Mouse (Mus musculus) heart, postnatal 25 days (tissue): ENCODE results near the gene Ttc32. TPM values are rescaled to one million over a fixed set of nuclear protein-coding genes. Genes with fewer than 3 reads are reported as not detected.
"Not testable (repeated sequence)": the region's sequence is repeated elsewhere in the genome, so short reads cannot be mapped to it uniquely, and the experiment has no call there.

Experiments used
- DNase-seq: peaks from one replicate; pipeline ENCODE4 v3.0.0; 2022; ENCODE audit warnings: low spot score
- intact Hi-C: fragments of 180-260 bp; cut with DNase I; formaldehyde crosslinking; loops from one replicate; pipeline ENCODE4 v1.15.1; 2025
- total RNA-seq, 2 experiments: library from RNA; stranded (reverse); gene quantifications; 2 replicates each; pipeline ENCODE4 v1.2.3; 2021

Ttc32 gene
- total RNA-seq: 10 to 100 TPM; 24.5 to 26.1 TPM

DNA sequence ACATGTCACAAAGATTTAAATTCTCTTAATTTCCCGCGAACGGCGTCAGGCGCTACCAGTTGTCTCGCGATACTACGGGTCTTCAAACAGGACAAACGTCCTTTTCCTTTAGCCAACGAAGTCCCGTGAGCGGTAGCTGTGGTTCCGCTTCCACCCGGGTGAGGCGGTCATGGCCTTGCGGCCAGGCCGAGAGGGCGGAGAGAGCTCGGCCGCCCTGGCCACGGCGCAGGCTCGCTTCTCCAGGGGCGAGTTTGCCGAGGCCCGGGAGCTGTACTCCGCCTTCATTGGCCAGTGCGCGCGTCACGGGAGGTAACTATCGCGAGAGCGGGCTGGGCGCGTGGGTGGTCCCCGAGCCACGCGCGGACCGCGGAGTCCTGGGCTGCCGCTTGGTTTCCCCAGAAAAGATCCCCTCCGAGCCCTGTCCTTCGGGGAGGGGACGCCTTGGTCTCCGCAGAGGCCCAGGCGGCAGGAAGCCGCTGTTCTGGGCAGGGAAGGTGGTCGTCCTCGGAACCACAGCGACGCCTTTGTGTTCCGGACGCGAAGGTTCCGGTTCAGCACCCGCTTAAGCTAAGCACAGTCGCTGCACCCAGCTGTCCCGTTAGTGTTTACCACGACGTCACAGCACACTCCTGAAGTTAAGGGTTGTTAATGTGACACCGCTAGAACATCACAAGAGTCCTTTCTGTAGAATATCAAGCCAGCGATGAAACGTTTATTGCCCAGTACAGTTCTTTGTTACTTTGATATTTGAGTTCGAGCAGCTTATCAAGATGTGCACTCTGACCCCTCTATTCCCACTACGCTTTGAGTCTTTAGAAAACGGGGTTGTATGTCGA, at the start of gene Ttc32:
TSS of gene Ttc32 (plus strand) at position 110 of the 836 bp plus-strand sequence.
- DNase-seq: peak; percentile 92
- intact Hi-C loops: loop anchor here (10.0 kb wide), 1 partner anchor 1365 kb away; the partner anchor contains the start of gene Rdh14

DNA sequence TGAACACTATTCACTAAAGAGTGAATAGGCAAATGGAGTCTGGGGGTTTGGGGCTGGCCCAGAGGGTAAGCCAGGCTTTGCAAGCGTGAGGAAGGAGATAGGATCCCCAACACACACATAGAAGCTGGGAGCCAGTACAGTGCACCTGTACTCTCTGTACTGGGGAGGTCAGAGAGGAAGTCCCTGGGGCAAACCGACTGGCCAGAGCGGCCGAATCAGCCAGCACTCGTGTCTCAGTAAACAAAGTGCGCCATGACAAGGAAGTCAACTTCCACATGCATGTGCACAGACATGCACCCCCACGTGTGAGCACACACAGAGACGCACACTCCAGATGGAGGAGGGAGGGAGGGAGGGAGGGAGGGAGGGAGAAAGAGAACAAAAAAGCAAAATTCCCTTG, 36.6 kb upstream of the Ttc32 start:
- intact Hi-C loops: no loop called here
- no peak for DNase-seq

DNA sequence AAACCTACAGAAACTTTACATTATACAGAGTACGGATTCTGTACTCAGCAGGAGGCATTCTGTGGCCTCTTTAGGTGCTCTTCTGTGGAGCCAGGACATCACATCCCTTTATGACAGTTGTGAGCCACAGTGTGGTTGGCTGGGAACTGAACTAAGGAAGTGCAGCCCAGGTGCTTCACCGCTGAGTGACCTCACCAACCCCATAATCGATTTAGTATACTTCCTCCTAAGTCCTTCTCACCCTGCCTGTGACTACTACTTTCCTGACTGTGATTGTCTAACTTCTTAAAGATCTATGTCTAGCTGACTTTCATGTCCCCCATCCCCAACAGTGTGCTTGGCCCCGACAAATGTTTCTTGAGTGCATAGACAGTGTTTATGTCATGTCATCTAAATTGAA, 31.5 kb upstream of the Ttc32 start:
- intact Hi-C loops: loop anchor here (1.0 kb wide), 1 partner anchor 108 kb away; no protein-coding TSS in a partner anchor
- DNase-seq: no peak

DNA sequence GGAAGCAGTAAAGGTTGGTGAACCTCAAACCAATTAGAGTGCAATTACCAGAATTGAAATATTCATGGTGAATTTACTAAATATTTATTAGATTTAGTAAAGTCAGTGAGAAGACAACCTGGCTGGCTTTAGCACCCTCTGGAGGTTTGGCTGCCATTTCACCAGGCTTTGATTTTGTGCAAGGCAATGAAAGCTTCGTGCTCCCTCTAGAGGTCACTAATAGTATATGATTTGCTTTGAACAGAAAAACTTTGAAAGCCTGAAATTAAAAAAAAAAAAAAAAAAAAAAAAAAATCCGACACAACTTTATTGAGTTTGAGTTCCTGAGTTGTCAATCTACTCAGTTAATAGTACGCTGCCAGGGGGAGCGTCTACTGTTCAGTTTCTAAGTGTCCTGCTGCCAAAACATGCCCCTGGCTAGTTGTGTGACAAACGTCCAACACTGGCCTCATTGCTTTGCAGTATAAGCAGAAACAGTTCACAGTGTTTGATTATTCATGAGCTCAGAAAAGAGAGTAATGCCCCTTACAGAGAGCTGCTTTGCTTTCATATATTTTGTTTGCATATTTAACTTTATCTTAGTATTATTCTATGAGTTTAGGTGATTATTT, 27.7 kb upstream of the Ttc32 start:
- DNase-seq: peak; percentile 24
- intact Hi-C loops: loop anchor here (1.0 to 10.0 kb wide), 4 partner anchors 113 to 361 kb away; no protein-coding TSS in a partner anchor

DNA sequence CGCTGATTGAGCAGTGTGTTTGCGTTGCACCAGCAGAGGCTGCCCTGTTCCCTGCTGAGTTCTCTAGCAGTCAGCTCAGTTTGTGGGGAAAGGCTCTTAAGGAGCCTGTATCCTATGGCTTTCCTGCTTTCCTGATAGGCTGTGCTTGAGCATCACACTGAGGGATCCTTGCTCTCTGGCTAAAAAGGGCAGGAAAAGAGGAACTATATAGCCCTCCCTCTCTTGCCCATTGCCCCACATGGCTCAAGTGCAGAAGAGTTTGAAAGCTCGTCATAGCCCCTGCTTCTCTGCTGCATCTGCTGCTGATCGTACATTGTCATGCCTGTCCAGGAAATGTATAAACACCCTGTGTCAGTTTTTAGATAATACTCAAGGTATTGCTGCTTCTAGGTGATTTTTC, 22.7 kb upstream of the Ttc32 start:
- DNase-seq: no peak
- intact Hi-C loops: loop anchor here (10.0 kb wide), 1 partner anchor 312 kb away; no protein-coding TSS in a partner anchor

DNA sequence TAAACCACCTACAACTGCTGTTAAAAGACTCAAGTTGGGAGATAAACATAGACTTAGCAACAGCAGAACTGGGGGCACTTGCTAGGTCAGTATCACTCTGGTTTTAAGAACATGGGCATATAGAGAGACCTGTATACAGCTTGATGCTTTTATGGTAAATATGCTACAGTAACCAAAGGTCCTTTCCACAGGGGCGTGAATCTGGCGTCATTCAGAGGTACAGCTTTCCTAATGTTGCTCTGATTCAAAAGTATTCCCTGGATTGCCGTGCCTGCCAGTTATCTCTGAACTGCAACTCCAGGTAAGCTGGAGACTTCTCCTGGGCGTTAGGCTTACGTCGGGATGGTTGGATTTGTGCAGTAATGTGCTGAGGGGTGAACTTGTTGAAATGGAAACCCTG, 22.0 kb upstream of the Ttc32 start:
- intact Hi-C loops: loop anchor here (10.0 kb wide), 1 partner anchor 313 kb away; no protein-coding TSS in a partner anchor
- DNase-seq: no peak

DNA sequence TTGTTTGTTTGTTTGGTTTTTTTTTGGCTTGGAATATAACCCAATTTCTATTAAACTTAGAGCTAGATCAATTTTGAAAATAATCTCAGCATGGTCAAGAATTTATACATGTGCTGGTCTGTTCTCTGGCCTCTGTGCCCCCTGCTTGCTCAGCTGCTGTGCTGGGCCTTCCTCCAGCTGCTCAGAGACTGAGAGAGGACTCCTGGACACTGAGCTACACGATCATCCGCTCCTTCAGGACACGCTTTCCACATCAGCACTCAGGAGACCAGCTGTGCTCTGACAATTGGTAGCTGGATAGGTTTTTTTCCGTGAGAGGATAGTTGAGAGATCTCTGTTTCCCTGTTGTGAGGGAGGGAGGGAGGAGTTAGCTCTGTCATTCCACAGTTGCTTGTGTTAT, 19.5 kb upstream of the Ttc32 start:
- intact Hi-C loops: no loop called here
- no peak for DNase-seq

DNA sequence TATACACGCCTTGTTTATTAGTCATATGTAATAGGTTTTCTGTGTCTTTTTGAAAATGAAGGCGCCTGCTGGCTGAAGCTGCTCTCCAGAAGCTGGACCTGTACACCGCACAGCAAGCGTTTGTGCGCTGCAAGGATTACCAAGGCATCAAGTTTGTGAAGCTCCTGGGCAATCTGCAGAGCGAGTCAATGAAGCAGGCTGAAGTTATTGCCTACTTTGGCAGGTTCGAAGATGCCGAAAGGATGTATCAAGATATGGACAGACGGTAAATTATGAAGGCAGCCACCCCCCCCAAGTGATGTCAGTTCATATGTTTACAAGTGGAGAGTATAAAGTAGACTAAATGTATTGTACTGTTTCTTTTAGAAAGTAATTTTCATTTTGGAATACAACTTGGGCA, 13.4 kb upstream of the Ttc32 start:
- DNase-seq: no peak
- intact Hi-C loops: no loop called here

DNA sequence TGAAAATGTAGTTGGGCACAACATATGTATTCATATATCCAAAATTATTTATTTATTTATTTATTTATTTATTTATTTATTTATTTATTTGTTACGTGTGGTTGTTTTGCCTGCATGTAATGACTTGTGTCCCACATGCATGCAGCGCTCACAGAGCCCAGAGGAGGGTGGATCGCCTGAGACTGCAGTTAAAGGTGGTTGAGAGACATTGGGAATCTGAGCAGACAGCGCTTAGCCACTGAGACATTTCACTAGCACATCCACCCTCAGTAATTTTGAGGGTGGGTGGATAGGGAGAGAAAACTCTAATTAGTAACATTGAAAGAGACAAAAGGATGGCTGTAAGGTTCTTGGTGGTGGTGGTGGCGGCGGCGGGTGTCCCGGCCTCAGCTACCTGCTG, 9.4 kb upstream of the Ttc32 start:
- intact Hi-C loops: no loop called here
- DNase-seq: no peak

DNA sequence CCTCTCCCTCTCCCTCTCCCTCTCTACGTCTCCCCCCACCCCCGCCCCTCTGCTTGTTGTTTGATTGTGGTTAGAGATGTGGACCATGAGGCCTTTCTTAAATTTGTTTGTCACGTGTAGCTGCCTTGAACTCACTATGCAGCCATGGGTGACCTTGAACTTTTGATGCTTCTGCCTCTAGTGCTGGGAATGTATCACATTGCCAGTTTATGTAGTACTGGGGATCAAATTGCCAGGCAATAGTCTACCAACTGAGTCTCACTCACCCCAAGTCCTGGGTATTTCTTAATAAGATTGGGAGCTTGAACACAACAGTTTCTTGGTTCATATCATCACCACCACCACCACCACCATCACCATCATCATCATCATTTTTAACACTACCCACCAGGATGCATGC, 8.8 kb upstream of the Ttc32 start:
- DNase-seq: no peak
- intact Hi-C loops: no loop called here

DNA sequence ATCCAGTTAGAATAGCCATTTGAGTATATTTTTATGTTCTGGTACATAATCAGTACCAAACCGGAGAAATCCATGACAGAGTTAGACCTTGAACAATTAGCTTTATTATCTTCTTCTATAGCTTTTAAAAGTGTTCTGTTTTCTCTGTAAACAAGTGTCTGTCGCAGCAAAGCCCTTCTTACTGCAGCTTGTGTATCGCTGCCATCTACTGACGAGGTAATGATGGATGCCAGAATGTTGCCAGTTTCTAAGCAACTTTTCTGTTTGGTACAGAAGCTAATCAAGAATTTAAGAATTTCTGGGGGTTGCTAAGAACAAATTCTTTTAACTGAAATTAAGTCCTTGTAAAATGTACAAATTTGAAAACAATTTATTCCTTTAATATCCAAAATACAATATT, 6.8 kb upstream of the Ttc32 start:
- intact Hi-C loops: no loop called here
- DNase-seq: no peak

DNA sequence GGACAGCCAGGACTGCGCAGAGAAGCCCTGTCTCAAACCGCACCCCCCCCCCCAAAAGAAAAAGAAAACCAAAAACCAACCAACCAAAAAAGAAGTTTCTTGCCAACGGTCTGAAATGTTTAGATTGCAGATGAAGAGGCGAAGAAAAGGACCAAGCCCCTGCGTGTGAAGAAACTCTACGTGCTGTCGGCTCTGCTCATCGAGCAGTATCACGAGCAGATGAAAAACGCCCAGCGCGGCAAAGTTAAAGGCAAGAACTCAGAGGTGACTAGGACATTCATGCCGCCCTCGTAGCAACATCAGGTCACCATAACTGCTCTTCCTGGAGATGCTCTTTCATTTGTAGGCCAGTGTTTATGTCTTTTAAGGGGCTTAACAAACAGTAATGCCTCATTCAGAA, 5.7 kb upstream of the Ttc32 start:
- intact Hi-C loops: no loop called here
- no peak for DNase-seq

DNA sequence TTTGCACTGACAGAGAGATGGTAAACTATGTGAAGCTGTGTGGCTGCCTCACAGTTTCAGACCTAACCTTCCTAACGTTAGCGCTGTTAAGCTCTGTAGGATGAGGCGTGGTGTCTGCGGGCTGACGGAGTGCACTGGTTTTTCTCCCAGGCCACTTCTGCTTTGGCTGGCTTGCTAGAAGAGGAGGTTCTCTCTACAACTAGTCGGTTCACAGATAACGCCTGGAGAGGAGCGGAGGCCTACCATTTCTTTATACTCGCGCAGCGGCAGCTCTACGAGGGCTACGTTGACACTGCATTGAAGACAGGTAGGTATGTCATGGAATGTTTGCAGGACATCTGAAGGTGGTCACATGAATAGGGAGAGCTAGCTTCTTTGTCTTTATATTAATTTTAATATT, 5.1 kb upstream of the Ttc32 start:
- no peak for DNase-seq
- intact Hi-C loops: no loop called here

DNA sequence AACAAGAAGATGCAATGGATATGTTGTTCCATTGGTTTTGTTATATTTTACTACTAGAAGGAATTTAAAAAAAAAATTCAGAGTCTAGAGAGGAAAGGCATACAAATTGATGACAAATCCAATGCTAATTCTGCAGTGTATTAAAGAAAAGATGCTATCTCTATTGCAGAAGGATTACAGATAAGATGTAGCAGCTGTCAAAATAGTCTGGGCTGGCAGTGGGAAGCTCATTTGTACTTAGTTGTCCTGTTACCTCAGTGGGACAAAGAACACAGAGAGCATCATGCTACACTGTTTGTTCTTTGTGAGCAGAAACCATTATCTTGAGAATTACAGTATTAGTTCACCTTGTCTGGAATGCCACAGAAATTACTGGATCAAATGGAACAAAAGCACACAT, 3.0 kb upstream of the Ttc32 start:
- intact Hi-C loops: no loop called here
- DNase-seq: no peak

DNA sequence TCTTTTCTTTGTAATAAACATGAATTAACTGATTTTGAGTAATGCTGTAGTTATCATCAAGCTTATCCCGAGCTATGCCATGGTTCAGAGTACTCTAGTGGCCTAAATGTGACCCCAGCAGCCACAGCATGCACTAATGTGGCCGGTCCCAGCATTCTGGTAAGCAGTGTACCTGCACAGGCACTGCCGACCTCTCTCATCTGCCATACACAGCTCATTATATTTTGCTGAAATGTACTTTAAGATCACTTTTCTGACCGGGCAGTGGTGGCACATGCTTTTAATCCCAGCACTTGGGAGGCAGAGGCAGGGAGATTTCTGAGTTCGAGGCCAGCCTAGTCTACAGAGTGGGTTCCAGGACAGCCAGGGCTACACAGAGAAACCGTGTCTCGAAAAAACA, 981 bp upstream of the Ttc32 start:
- intact Hi-C loops, DNase-seq: not testable (repeated sequence)

DNA sequence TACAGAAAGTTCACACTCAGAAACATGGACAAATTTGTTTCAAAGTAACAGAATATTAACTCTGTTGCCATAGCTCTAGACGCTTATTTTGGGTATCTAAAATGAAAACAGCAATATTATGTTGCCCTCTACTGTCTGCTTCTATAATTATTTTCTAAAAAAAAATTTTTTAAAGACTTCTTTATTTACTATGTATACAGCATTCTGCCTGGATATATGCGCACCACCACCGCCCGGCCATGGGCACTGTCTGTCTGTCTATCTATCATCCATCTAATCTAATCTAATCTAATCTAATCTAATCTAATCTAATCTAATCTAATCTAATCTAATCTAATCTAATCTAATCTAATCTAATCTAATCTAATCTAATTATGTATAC, 300 bp upstream of the Ttc32 start:
- intact Hi-C loops: no loop called here
- DNase-seq: no peak

DNA sequence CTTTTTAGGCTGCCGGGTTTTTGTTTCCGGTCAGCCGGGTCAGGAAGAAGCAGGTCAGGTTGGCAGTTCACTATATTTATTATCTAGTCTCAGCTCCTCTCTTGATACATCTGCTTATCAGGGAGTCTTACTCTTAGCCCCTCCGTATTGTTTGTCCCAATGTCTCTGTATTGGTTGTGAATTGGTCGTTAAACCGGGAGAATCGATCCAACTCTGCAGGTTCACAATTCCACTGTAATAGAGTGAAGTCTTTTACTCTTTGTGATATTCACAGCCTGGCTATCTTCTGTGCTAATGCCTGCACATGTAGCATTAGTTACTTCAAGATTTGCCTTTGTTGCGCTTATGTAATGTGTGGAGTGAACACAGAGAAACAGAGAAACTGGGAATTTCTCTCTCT, 1.4 kb downstream of the Ttc32 start:
- no peak for DNase-seq
- intact Hi-C loops: loop anchor here (10.0 kb wide), 1 partner anchor 1364 kb away; the partner anchor contains the start of gene Rdh14

DNA sequence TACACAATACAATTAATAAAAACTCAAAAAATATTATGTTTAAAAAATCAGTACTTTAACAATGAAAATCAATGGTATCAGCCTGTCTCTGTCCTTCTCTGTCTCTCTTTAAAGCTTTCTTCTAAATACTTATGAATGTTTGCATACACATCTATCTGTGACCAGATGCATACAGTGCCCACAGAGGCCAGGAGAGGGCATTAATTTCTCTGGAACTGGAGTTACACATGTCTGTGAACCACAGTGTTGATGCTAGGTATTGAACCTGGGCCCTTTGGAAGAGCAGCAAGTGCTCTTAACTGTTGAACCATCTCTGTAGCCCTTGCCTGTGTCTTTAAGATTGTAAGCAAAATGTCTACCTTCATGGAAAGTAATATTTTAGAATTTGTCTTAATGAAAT, 3.3 kb downstream of the Ttc32 start:
- no peak for DNase-seq
- intact Hi-C loops: loop anchor here (10.0 kb wide), 1 partner anchor 1362 kb away; the partner anchor contains the start of gene Rdh14

DNA sequence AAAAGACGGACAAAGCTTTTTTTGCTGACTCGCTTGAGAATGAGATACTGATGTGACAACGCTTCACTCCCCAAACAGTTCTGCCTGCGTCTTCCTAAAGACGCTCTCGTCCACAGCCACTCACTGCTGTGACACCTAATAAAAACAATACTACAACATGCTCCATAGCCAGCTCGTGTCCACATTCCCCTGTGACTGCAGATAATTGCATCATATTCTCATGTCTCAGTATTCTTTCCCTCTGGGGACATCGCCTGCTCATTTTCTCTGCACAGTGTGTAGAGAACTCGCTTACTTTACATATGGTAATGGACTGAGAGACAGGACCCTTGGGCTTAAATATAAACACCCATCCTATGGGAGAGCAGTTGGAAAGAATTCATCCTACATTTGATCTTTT, 6.6 kb downstream of the Ttc32 start:
- intact Hi-C loops: loop anchor here (10.0 kb wide), 1 partner anchor 1358 kb away; the partner anchor contains the start of gene Rdh14
- DNase-seq: no peak

DNA sequence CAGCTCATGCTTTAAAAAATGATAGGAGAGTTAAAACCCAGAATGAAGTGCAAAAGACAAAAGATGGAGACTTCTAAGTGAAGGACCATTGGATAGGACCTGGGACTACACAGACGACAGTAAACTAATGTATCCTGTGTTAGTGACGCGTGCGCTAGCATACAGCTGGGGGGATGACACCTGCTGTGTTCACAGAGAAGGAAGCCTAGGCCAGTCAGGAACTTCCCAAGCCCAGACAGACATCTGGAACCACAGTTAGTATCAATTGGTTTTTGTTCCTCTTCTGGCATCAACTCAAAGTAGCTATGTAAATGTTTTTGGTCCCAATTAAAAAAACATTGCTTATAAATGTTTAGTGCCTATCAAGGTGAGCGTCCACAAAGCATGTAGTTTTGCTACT, 10.4 kb downstream of the Ttc32 start:
- intact Hi-C loops: no loop called here
- no peak for DNase-seq

DNA sequence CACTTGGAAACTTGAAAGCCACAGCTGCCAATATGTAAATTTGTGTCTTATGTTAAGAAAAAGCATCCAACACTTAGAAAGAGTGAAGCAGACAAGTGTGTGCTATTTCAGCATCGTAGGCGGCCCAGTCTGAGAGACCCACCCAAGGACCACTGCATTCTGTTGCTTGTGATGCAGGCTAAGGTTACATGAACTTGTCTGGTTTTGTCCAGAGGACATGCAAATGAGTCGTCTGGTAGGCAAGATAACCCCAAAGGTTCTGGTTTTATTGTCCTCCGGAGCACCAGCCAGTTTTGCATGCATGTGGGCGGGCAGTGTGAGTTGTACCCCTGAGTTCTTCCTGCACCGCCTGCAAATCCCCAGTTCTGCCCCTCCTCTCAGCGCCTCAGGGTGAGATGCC, 10.9 kb downstream of the Ttc32 start:
- DNase-seq: no peak
- intact Hi-C loops: no loop called here
